Mouse (Mus musculus) olfactory bulb, adult 2 months (tissue): ENCODE measurements around the gene Gls. TPM values are rescaled to one million over a fixed set of nuclear protein-coding genes. Genes with fewer than 3 reads are reported as not detected.

Source experiments
- H3K27ac ChIP-seq: fragments of 200-500 bp; 2 replicates; pipeline ENCODE4 v1.5.1; 2012; ENCODE audit warnings: low read depth, low read length; ENCODE audit not compliant: insufficient read depth
- H3K4me1 ChIP-seq: fragments of 200-500 bp; 2 replicates; pipeline ENCODE4 v1.6.1; 2012; ENCODE audit warnings: low read length; ENCODE audit not compliant: control insufficient read depth, insufficient read depth
- H3K4me3 ChIP-seq: fragments of 200-500 bp; 2 replicates; pipeline ENCODE4 v1.5.1; 2012; ENCODE audit warnings: mild to moderate bottlenecking, low read depth, low read length, moderate library complexity; ENCODE audit not compliant: insufficient read depth
- CTCF ChIP-seq: fragments of 200-500 bp; IDR thresholded peaks from 2 replicates; pipeline ENCODE4 v1.5.1; 2012; ENCODE audit warnings: low read depth, mild to moderate bottlenecking, low read length, moderate library complexity; ENCODE audit not compliant: insufficient read depth
- POLR2A ChIP-seq: fragments of 200-500 bp; IDR thresholded peaks from 2 replicates; pipeline ENCODE4 v1.6.1; 2012; ENCODE audit warnings: mild to moderate bottlenecking, low read depth, low read length, moderate library complexity; ENCODE audit not compliant: insufficient read depth
- WGBS: fragments of 180-500 bp; shearing (Covaris S2); methylation state at CpG from one replicate; pipeline ENCODE4 v1.1.7; 2018; 5-methylcytosine and 5-hydroxymethylcytosine counted together
- polyA plus RNA-seq: library from polyadenylated mRNA; stranded (reverse); fragments of >200 nt; gene quantifications from 2 replicates; pipeline ENCODE4 v1.2.4, GENCODE M21; 2012; ENCODE audit warnings: low replicate concordance; ENCODE audit not compliant: missing spikeins, insufficient read depth, insufficient read length

Gene Gls
- polyA plus RNA-seq, 1 experiment: 842 TPM

- 94% methylated on average over 4 of the region's 4 CpGs for WGBS
- TF ChIP-seq CTCF (no peak), POLR2A (no peak)
- H3K4me3 ChIP-seq: no peak overlapping the region
- H3K27ac ChIP-seq: no peak overlapping the region
- no peaks in the 10 kb centered on the region for H3K4me1 ChIP-seq
Observed at GRCm38 (mm10) chr1:52143191-52143590, 89.8 kb downstream of the Gls start.

GRCm38 (mm10) chr1:52142117-52142516, 90.9 kb downstream of the Gls start:
- 73% methylated on average over 4 of the region's 4 CpGs for WGBS
- TF ChIP-seq CTCF (no peak), POLR2A (no peak)
- no peaks in the 10 kb centered on the region for H3K4me1 ChIP-seq
- no peak overlapping the region for H3K4me3 ChIP-seq
- H3K27ac ChIP-seq: no peak overlapping the region

GRCm38 (mm10) chr1:52141482-52141881, 91.5 kb downstream of the Gls start:
- 80% methylated on average over 3 of the region's 3 CpGs for WGBS
- Histone ChIP-seq H3K4me1 (no peaks in the 10 kb centered on the region), H3K4me3 (no peak overlapping the region), H3K27ac (no peak overlapping the region)
- no peak for TF ChIP-seq CTCF
- no peak for TF ChIP-seq POLR2A

GRCm38 (mm10) chr1:52140534-52140933, 92.5 kb downstream of the Gls start:
- no peak overlapping the region for H3K4me3 ChIP-seq
- no peaks in the 10 kb centered on the region for H3K4me1 ChIP-seq
- no peak for TF ChIP-seq CTCF
- no peak for TF ChIP-seq POLR2A
- no peak overlapping the region for H3K27ac ChIP-seq
- 86% methylated on average over 9 of the region's 9 CpGs for WGBS

- Histone ChIP-seq H3K4me1 (no peaks in the 10 kb centered on the region), H3K27ac (no peak overlapping the region), H3K4me3 (no peak overlapping the region)
- 89% methylated on average over 16 of the region's 16 CpGs for WGBS
- TF ChIP-seq CTCF (no peak), POLR2A (no peak)
Observed at GRCm38 (mm10) chr1:52137292-52137691, 95.7 kb downstream of the Gls start.

GRCm38 (mm10) chr1:52133254-52133653, 99.8 kb downstream of the Gls start:
- WGBS: 91% methylated on average over 8 of the region's 8 CpGs
- no peak overlapping the region for H3K4me3 ChIP-seq
- TF ChIP-seq POLR2A: no peak
- TF ChIP-seq CTCF: no peak
- H3K4me1 ChIP-seq: no peaks in the 10 kb centered on the region
- no peak overlapping the region for H3K27ac ChIP-seq

GRCm38 (mm10) chr1:52131787-52132377, 101.2 kb downstream of the Gls start:
- no peak overlapping the region for H3K27ac ChIP-seq
- no peaks in the 10 kb centered on the region for H3K4me1 ChIP-seq
- H3K4me3 ChIP-seq: no peak overlapping the region
- 84% methylated on average over 11 of the region's 11 CpGs for WGBS
- TF ChIP-seq CTCF (no peak), POLR2A (no peak)

GRCm38 (mm10) chr1:52129794-52130193, 103.2 kb downstream of the Gls start:
- 83% methylated on average over 6 of the region's 6 CpGs for WGBS
- Histone ChIP-seq H3K27ac (no peak overlapping the region), H3K4me3 (no peak overlapping the region), H3K4me1 (no peaks in the 10 kb centered on the region)
- TF ChIP-seq POLR2A (no peak), CTCF (no peak)

GRCm38 (mm10) chr1:52127350-52127749, 105.7 kb downstream of the Gls start:
- Histone ChIP-seq H3K27ac (no peak overlapping the region), H3K4me1 (no peaks in the 10 kb centered on the region), H3K4me3 (no peak overlapping the region)
- TF ChIP-seq CTCF (no peak), POLR2A (no peak)
- 96% methylated on average over 6 of the region's 6 CpGs for WGBS

GRCm38 (mm10) chr1:52124818-52125217, 108.2 kb downstream of the Gls start:
- H3K4me1 ChIP-seq: 0 out of 2 replicates have a peak, but pooled peaks cover 2% of the 10 kb centered on the region
- no peak overlapping the region for H3K4me3 ChIP-seq
- WGBS: 81% methylated on average over 3 of the region's 3 CpGs
- H3K27ac ChIP-seq: no peak overlapping the region
- no peak for TF ChIP-seq POLR2A
- no peak for TF ChIP-seq CTCF
